Mouse (Mus musculus): ENCODE measurements around the gene Atrnl1.

Atrnl1 gene

GRCm38 (mm10) chr19:58065001-58065314 lies 454.1 kb downstream of the Atrnl1 start:
- DNase-seq (ENCODE audit: extremely low read depth, low read depth, low spot score), result no peak

- no peak for DNase-seq (ENCODE audit: extremely low read depth, low read depth, low spot score)
These were observed 454.7 kb downstream of the Atrnl1 start for GRCm38 (mm10) chr19:58065514-58065913.

- DNase-seq (ENCODE audit: extremely low read depth, low read depth, low spot score), result no peak
These were observed 457.3 kb downstream of the Atrnl1 start for GRCm38 (mm10) chr19:58068114-58068513.

GRCm38 (mm10) chr19:58068958-58069357 lies 458.1 kb downstream of the Atrnl1 start:
- no peak for DNase-seq (ENCODE audit: extremely low read depth, low read depth, low spot score)

- DNase-seq (ENCODE audit: extremely low read depth, low read depth, low spot score), result no peak
These were observed 461.6 kb downstream of the Atrnl1 start for GRCm38 (mm10) chr19:58072404-58072803.

- DNase-seq (ENCODE audit: extremely low read depth, low read depth, low spot score), result no peak
These were observed 462.0 kb downstream of the Atrnl1 start for GRCm38 (mm10) chr19:58072846-58073245.

GRCm38 (mm10) chr19:58075252-58075651 lies 464.4 kb downstream of the Atrnl1 start:
- DNase-seq (ENCODE audit: extremely low read depth, low read depth, low spot score), result no peak

- DNase-seq (ENCODE audit: extremely low read depth, low read depth, low spot score), result no peak
These were observed 466.1 kb downstream of the Atrnl1 start for GRCm38 (mm10) chr19:58076961-58077371.

GRCm38 (mm10) chr19:58077529-58078070 lies 466.8 kb downstream of the Atrnl1 start:
- DNase-seq (ENCODE audit: extremely low read depth, low read depth, low spot score), result no peak

- DNase-seq (ENCODE audit: extremely low read depth, low read depth, low spot score), result no peak
These were observed 469.3 kb downstream of the Atrnl1 start for GRCm38 (mm10) chr19:58080168-58080567.

GRCm38 (mm10) chr19:58082751-58083150 lies 471.9 kb downstream of the Atrnl1 start:
- DNase-seq (ENCODE audit: extremely low read depth, low read depth, low spot score), result no peak

GRCm38 (mm10) chr19:58084826-58085225 lies 474.0 kb downstream of the Atrnl1 start:
- DNase-seq (ENCODE audit: extremely low read depth, low read depth, low spot score), result no peak

GRCm38 (mm10) chr19:58086734-58087133 lies 475.9 kb downstream of the Atrnl1 start:
- DNase-seq (ENCODE audit: extremely low read depth, low read depth, low spot score), result no peak

GRCm38 (mm10) chr19:58087901-58088300 lies 477.1 kb downstream of the Atrnl1 start:
- no peak for DNase-seq (ENCODE audit: extremely low read depth, low read depth, low spot score)

GRCm38 (mm10) chr19:58088433-58088832 lies 477.6 kb downstream of the Atrnl1 start:
- no peak for DNase-seq (ENCODE audit: extremely low read depth, low read depth, low spot score)

GRCm38 (mm10) chr19:58091911-58092310 lies 481.1 kb downstream of the Atrnl1 start:
- no peak for DNase-seq (ENCODE audit: extremely low read depth, low read depth, low spot score)

- DNase-seq (ENCODE audit: extremely low read depth, low read depth, low spot score), result no peak
These were observed 484.1 kb downstream of the Atrnl1 start for GRCm38 (mm10) chr19:58094781-58095543.

- DNase-seq (ENCODE audit: extremely low read depth, low read depth, low spot score), result no peak
These were observed 484.9 kb downstream of the Atrnl1 start for GRCm38 (mm10) chr19:58095776-58096175.

GRCm38 (mm10) chr19:58097195-58097594 lies 486.4 kb downstream of the Atrnl1 start:
- DNase-seq (ENCODE audit: extremely low read depth, low read depth, low spot score), result no peak

- DNase-seq (ENCODE audit: extremely low read depth, low read depth, low spot score), result no peak
These were observed 488.7 kb downstream of the Atrnl1 start for GRCm38 (mm10) chr19:58099539-58099938.

- DNase-seq (ENCODE audit: extremely low read depth, low read depth, low spot score), result no peak
These were observed 489.5 kb downstream of the Atrnl1 start for GRCm38 (mm10) chr19:58100381-58100780.

- no peak for DNase-seq (ENCODE audit: extremely low read depth, low read depth, low spot score)
These were observed 493.7 kb downstream of the Atrnl1 start for GRCm38 (mm10) chr19:58104544-58104943.

GRCm38 (mm10) chr19:58107632-58108031 lies 496.8 kb downstream of the Atrnl1 start:
- no peak for DNase-seq (ENCODE audit: extremely low read depth, low read depth, low spot score)

Measured in fat pad, adult 2 months (tissue).